Comparison of ENCODE assay signal across 8 mouse cellular contexts in genomic region chr19:6331719-6332516, GRCm38 (mm10). TPM values are rescaled to one million over a fixed set of nuclear protein-coding genes. Genes with fewer than 3 reads are reported as not detected.
DNase-seq lines count a peak whose midpoint lies in the region; ATAC-seq and TF ChIP-seq lines count a peak whose summit lies in the region.

No protein-coding gene starts in this region.

- peaks cover 17% of the 10 kb centered on the region; the same call in 1 of the 2 replicates for H3K4me1 ChIP-seq in lung, adult 2 months (ENCODE audit: control insufficient read depth, insufficient read depth, low read length)

- 20% methylated on average over 13 of the region's 13 CpGs for WGBS in lung, adult 2 months

- peak; percentile 64 for DNase-seq in urinary bladder, postnatal 14 days (ENCODE audit: low spot score)
- DNase-seq in urinary bladder, postnatal 10 days (ENCODE audit: low spot score) = no peak
- peak; percentile 58 for DNase-seq in cerebellum, adult 9-11 months
- peak; percentile 61 for DNase-seq in kidney, adult 11 months
- DNase-seq in lung, adult 2 months = peak; percentile 57

- peak; percentile 33 for ATAC-seq in granulocyte monocyte progenitor cell, adult 5-6 weeks (replicated peaks; ENCODE audit: poor library complexity, severe bottlenecking)
- ATAC-seq in neutrophil, adult 5-6 weeks (ENCODE audit: extremely low read depth, insufficient number of reproducible peaks, low FRiP score, poor library complexity, severe bottlenecking) = peak; percentile 71
- no peak for ATAC-seq in frontal cortex, adult (ENCODE audit: low TSS enrichment)

- H3K4me3 ChIP-seq in lung, adult 2 months (replicated peaks; ENCODE audit: extremely low read depth, low read depth, low read length) = no peak overlapping the region

- peak; percentile 34; the same call in 1 of the 2 replicates for TF ChIP-seq CTCF in lung, adult 2 months (IDR thresholded peaks at IDR 0.05; ENCODE audit: insufficient read depth, low read length)

- TF ChIP-seq POLR2A in lung, adult 2 months (IDR thresholded peaks at IDR 0.05; ENCODE audit: borderline replicate concordance, extremely low read depth, low read depth, low read length) = no peak

RNA-seq across cellular contexts. Expression of gene Men1, which starts 2.9 kb away (rescaled TPM):
- total RNA-seq in granulocyte monocyte progenitor cell, adult 5-6 weeks (2014; fragmentation: Nextera tagmentation) = 37.7 and 54.2 TPM in 2 replicates
- 30.5 and 33.4 TPM in 2 replicates for total RNA-seq in granulocyte monocyte progenitor cell, adult 5-6 weeks (2017)
- polyA plus RNA-seq in lung, adult 2 months (2012; rRNA removed) = 52.1 and 56.2 TPM in 2 replicates
- 29.5 and 33.6 TPM in 2 replicates for total RNA-seq in neutrophil, adult 5-6 weeks (2017)

RNA-seq across cellular contexts. Expression of gene Map4k2, which starts 9.0 kb away (rescaled TPM):
- 50.7 and 54.7 TPM in 2 replicates for total RNA-seq in granulocyte monocyte progenitor cell, adult 5-6 weeks (2014; fragmentation: Nextera tagmentation)
- total RNA-seq in granulocyte monocyte progenitor cell, adult 5-6 weeks (2017) = 26.1 and 30.6 TPM in 2 replicates
- 303 and 441 TPM in 2 replicates for polyA plus RNA-seq in lung, adult 2 months (2012; rRNA removed)
- 791 and 881 TPM in 2 replicates for total RNA-seq in neutrophil, adult 5-6 weeks (2017)

RNA-seq across cellular contexts. Expression of gene Cdc42bpg, which starts 25.7 kb away (rescaled TPM):
- total RNA-seq in granulocyte monocyte progenitor cell, adult 5-6 weeks (2014; fragmentation: Nextera tagmentation) = 2.6 and 4.1 TPM in 2 replicates
- 3.6 and 4.4 TPM in 2 replicates for total RNA-seq in granulocyte monocyte progenitor cell, adult 5-6 weeks (2017)
- polyA plus RNA-seq in lung, adult 2 months (2012; rRNA removed) = 132 and 133 TPM in 2 replicates
- 4.4 and 10.9 TPM in 2 replicates for total RNA-seq in neutrophil, adult 5-6 weeks (2017)

RNA-seq across cellular contexts. Expression of gene Sf1, which starts 31.6 kb away (rescaled TPM):
- total RNA-seq in granulocyte monocyte progenitor cell, adult 5-6 weeks (2014; fragmentation: Nextera tagmentation) = 286 and 301 TPM in 2 replicates
- total RNA-seq in granulocyte monocyte progenitor cell, adult 5-6 weeks (2017) = 187 and 209 TPM in 2 replicates
- polyA plus RNA-seq in lung, adult 2 months (2012; rRNA removed) = 136 and 194 TPM in 2 replicates
- 370 and 400 TPM in 2 replicates for total RNA-seq in neutrophil, adult 5-6 weeks (2017)

RNA-seq across cellular contexts. Expression of gene Pygm, which starts 52.3 kb away (rescaled TPM):
- 0.92 and 6.9 TPM in 2 replicates for total RNA-seq in granulocyte monocyte progenitor cell, adult 5-6 weeks (2014; fragmentation: Nextera tagmentation)
- 0.41 TPM in 1 of 2 replicates, not detected in the other for total RNA-seq in granulocyte monocyte progenitor cell, adult 5-6 weeks (2017)
- polyA plus RNA-seq in lung, adult 2 months (2012; rRNA removed) = 32.8 and 135 TPM in 2 replicates
- 8.7 and 14.1 TPM in 2 replicates for total RNA-seq in neutrophil, adult 5-6 weeks (2017)

Comparison
In these comparisons a context has a peak if more than half of its experiments do, and no peak if none do; other contexts are left out.
1. RNA of gene Map4k2, which starts 9.0 kb away (total RNA-seq): 791 to 881 TPM in neutrophil, adult 5-6 weeks; 26.1 to 54.7 TPM in granulocyte monocyte progenitor cell, adult 5-6 weeks; every median in the first group is over 10 times any median in the second.